Mouse (Mus musculus) forebrain, embryonic 12.5 days (tissue): ENCODE results near the gene Rtkn2. TPM values are rescaled to one million over a fixed set of nuclear protein-coding genes. Genes with fewer than 3 reads are reported as not detected.

Experiments
- ATAC-seq: fragments of 200-750 bp; cut with Nextera tagmentation; 2 replicates; pipeline ENCODE4 v1.8.0; 2017; ENCODE audit warnings: moderate TSS enrichment; ENCODE audit not compliant: low FRiP score
- H3K27ac ChIP-seq: fragments of 300-500 bp; sonication (generic); 2 replicates; pipeline ENCODE4 v1.5.1; 2016; ENCODE audit warnings: mild to moderate bottlenecking
- H3K27me3 ChIP-seq: fragments of 300-500 bp; sonication (generic); 2 replicates; pipeline ENCODE4 v1.6.1; 2016; ENCODE audit warnings: mild to moderate bottlenecking
- H3K36me3 ChIP-seq: fragments of 300-500 bp; sonication (generic); replicated peaks from 2 replicates; pipeline ENCODE4 v1.6.1; 2016; ENCODE audit warnings: mild to moderate bottlenecking
- H3K4me1 ChIP-seq: fragments of 300-500 bp; sonication (generic); 2 replicates; pipeline ENCODE4 v1.6.1; 2016
- H3K4me2 ChIP-seq: fragments of 300-500 bp; sonication (generic); 2 replicates; pipeline ENCODE4 v1.6.1; 2016; ENCODE audit warnings: mild to moderate bottlenecking, moderate library complexity
- H3K4me3 ChIP-seq: fragments of 300-500 bp; sonication (generic); replicated peaks from 2 replicates; pipeline ENCODE4 v1.5.1; 2016; ENCODE audit warnings: mild to moderate bottlenecking
- H3K9ac ChIP-seq: fragments of 300-500 bp; sonication (generic); 2 replicates; pipeline ENCODE4 v1.6.1; 2016; ENCODE audit warnings: mild to moderate bottlenecking
- H3K9me3 ChIP-seq: fragments of 300-500 bp; sonication (generic); 2 replicates; pipeline ENCODE4 v1.6.1; 2016
- WGBS: fragments of 180-500 bp; shearing (Covaris S2); methylation state at CpG from one replicate; pipeline ENCODE4 v1.1.7; 2016; 5-methylcytosine and 5-hydroxymethylcytosine counted together
- polyA plus RNA-seq: library from polyadenylated mRNA; unstranded; fragments of >200 nt; fragmentation: Nextera tagmentation; extraction: Ambion mirVana; gene quantifications from 2 replicates; pipeline ENCODE4 v1.2.1, GENCODE M21; 2016

Gene Rtkn2
- polyA plus RNA-seq, 1 experiment from 2014 or later = 29.4 TPM

DNA sequence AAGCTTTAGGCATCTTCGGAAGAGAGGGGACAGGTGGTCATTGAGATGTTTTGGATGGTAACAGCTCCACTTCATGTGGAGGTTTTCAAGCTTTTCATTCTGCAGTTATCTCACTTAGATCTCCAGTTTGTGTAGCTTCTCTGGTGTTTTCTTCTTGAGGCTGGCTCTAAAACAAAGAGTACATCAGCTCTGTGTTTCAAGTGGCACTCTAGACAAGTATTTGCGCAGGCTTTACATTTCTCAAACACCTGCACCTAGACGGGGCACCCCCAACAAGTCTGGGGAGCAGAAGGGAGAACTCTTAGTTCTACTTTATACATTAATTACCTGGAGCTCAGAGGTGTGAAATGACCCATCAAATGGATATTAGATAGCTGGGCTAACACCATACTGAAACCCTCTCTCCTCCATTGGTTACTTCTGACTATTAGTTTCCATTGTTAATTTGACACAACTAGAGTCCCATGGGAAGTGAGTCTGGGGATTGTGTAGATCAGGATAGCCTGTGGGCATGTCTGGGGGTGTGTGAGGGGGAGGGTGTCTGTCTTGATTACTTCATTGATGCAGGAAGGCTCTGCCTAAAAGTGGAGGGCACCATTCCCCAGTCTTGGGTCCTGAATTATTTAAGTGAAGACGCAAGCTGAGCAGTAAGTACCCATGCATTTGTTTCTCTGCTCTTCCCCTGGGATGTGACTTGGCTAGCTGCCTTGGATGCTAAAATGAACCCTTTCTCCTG lies 14.0 kb upstream of the Rtkn2 start:
- Histone ChIP-seq H3K9ac (no peak overlapping the region), H3K4me2 (no peak overlapping the region), H3K27ac (0 out of 2 replicates have a peak overlapping the region, but pooled peaks have one; percentile 2), H3K36me3 (no peaks in the 10 kb centered on the region), H3K9me3 (no peaks in the 10 kb centered on the region), H3K4me3 (no peak overlapping the region), H3K27me3 (no peaks in the 10 kb centered on the region), H3K4me1 (peaks cover 31% of the 10 kb centered on the region)
- ATAC-seq = no peak
- 82% methylated on average over 4 of the region's 4 CpGs for WGBS

- Histone ChIP-seq H3K4me1 (peaks cover 31% of the 10 kb centered on the region), H3K27ac (peak overlapping the region; percentile 2; the same call in 1 of the 2 replicates), H3K27me3 (no peaks in the 10 kb centered on the region), H3K9me3 (no peaks in the 10 kb centered on the region), H3K4me2 (no peak overlapping the region), H3K9ac (no peak overlapping the region), H3K36me3 (no peaks in the 10 kb centered on the region), H3K4me3 (no peak overlapping the region)
- 50% methylated on average over 6 of the region's 6 CpGs for WGBS
- no peak for ATAC-seq
Measured at GRCm38 (mm10) chr10:67966102-67966501, 13.3 kb upstream of the Rtkn2 start.

DNA sequence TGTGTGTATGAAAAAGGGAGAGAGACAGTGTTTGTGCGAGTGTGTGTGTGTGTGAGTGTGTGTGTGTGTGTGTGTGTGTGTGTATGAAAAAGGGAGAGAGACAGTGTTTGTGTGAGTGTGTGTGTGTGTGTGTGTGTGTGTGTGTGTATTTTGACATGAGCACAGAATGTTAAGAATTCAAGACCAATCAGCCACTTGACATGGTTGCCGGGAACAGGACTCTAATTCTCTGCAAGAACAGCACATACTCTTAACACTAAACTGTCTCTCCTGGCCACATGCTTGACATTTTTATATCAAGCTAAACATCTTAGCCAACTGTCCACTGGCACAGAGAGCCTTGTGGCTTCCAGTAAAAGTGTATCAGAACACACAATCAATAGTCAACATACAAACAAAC lies 12.4 kb upstream of the Rtkn2 start:
- no peaks in the 10 kb centered on the region for H3K9me3 ChIP-seq
- no peak overlapping the region for H3K4me3 ChIP-seq
- WGBS = 83% methylated on average over 2 of the region's 2 CpGs
- peaks cover 31% of the 10 kb centered on the region for H3K4me1 ChIP-seq
- no peak overlapping the region for H3K27ac ChIP-seq
- H3K27me3 ChIP-seq = no peaks in the 10 kb centered on the region
- H3K4me2 ChIP-seq = no peak overlapping the region
- no peak for ATAC-seq
- no peak overlapping the region for H3K9ac ChIP-seq
- H3K36me3 ChIP-seq = no peaks in the 10 kb centered on the region

DNA sequence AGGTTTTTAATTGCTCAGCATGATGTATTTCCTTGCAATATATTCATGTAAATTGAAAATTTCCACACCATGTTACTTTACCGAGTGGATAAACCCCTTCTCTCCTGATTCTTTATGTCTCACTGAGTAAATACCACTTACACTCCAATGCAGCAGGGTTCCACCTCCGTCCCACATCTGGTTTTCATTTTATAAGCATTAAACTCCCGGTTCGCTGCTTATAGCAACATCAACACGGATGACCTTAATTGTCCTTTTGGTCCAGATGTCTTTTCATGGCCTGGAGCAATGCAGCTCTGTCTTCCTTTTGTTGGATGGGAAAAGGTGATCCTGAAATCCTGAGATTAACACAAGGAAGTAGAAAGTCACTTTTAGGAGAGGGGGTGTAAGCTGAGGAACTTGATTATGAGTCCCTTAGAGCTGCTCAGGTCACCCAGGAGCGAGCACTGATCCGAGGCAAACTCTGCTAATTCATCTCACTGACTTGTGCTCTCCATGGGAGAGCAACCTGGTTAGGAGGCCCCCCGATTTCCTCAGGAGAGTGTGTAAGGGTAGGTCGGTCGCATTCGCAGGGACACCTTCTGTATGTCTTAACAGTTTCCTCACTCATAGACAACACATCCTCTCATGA lies 8.1 kb upstream of the Rtkn2 start:
- no peak overlapping the region for H3K9ac ChIP-seq
- H3K27me3 ChIP-seq = no peaks in the 10 kb centered on the region
- H3K4me3 ChIP-seq = no peak overlapping the region
- ATAC-seq = no peak
- no peak overlapping the region for H3K4me2 ChIP-seq
- 71% methylated on average over 11 of the region's 11 CpGs for whole genome bisulfite sequencing
- no peaks in the 10 kb centered on the region for H3K36me3 ChIP-seq
- 0 out of 2 replicates have a peak, but pooled peaks cover 1% of the 10 kb centered on the region for H3K4me1 ChIP-seq
- H3K9me3 ChIP-seq = no peaks in the 10 kb centered on the region
- no peak overlapping the region for H3K27ac ChIP-seq

- WGBS = 67% methylated on average over 4 of the region's 4 CpGs
Measured at GRCm38 (mm10) chr10:67977271-67977670, 2.1 kb upstream of the Rtkn2 start.

DNA sequence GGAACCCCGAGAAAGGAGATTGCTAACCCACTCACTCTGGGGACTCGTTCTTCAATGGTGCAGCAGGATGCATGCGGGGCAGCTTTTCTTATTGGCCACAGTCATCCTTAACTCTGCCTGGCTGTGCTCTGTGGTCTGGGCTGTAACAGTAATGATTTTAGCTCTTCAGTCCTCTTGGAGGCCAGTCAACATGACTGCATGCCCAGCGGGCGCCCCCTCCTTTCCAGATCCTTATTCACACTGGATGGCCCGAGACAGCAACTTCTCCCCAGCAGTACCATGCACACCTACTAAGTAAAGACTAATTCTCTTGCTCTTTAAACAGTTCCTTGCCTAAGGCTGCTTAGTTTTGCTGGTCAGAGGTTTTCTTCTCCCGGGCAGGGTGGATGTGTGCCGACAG lies 4.4 kb downstream of the Rtkn2 start:
- Histone ChIP-seq H3K36me3 (peaks cover 14% of the 10 kb centered on the region; the same call in 1 of the 2 replicates), H3K27me3 (no peaks in the 10 kb centered on the region), H3K4me1 (peaks cover 9% of the 10 kb centered on the region), H3K4me2 (no peak overlapping the region), H3K9ac (no peak overlapping the region), H3K9me3 (no peaks in the 10 kb centered on the region), H3K27ac (no peak overlapping the region), H3K4me3 (no peak overlapping the region)
- WGBS = 92% methylated on average over 8 of the region's 8 CpGs
- no peak for ATAC-seq

More at GRCm38 (mm10) chr10:67977271-67977670, 2.1 kb upstream of the Rtkn2 start:
- ATAC-seq = no peak
- H3K4me1 ChIP-seq = peaks cover 9% of the 10 kb centered on the region
- H3K9ac ChIP-seq = no peak overlapping the region
- H3K9me3 ChIP-seq = no peaks in the 10 kb centered on the region
- H3K4me2 ChIP-seq = no peak overlapping the region
- H3K4me3 ChIP-seq = no peak overlapping the region
- no peaks in the 10 kb centered on the region for H3K27me3 ChIP-seq
- H3K36me3 ChIP-seq = no peaks in the 10 kb centered on the region
- no peak overlapping the region for H3K27ac ChIP-seq

GRCm38 (mm10) chr10:67984271-67984943 lies 5.0 kb downstream of the Rtkn2 start:
- Histone ChIP-seq H3K4me3 (no peak overlapping the region), H3K27ac (no peak overlapping the region), H3K4me2 (no peak overlapping the region), H3K27me3 (no peaks in the 10 kb centered on the region), H3K4me1 (peaks cover 9% of the 10 kb centered on the region), H3K9ac (no peak overlapping the region), H3K36me3 (peaks cover 14% of the 10 kb centered on the region; the same call in 1 of the 2 replicates), H3K9me3 (no peaks in the 10 kb centered on the region)
- peak; percentile 69 for ATAC-seq
- 56% methylated on average over 13 of the region's 13 CpGs for WGBS

- Histone ChIP-seq H3K4me1 (peaks cover 9% of the 10 kb centered on the region), H3K9ac (no peak overlapping the region), H3K27ac (no peak overlapping the region), H3K9me3 (no peaks in the 10 kb centered on the region), H3K4me3 (no peak overlapping the region), H3K36me3 (peaks cover 20% of the 10 kb centered on the region; the same call in 1 of the 2 replicates), H3K27me3 (no peaks in the 10 kb centered on the region), H3K4me2 (no peak overlapping the region)
- 0 out of 2 replicates have a peak, but pooled peaks have one; percentile 41 for ATAC-seq
- 88% methylated on average over 17 of the region's 17 CpGs for WGBS
Measured at GRCm38 (mm10) chr10:67985100-67985499, 5.7 kb downstream of the Rtkn2 start.

DNA sequence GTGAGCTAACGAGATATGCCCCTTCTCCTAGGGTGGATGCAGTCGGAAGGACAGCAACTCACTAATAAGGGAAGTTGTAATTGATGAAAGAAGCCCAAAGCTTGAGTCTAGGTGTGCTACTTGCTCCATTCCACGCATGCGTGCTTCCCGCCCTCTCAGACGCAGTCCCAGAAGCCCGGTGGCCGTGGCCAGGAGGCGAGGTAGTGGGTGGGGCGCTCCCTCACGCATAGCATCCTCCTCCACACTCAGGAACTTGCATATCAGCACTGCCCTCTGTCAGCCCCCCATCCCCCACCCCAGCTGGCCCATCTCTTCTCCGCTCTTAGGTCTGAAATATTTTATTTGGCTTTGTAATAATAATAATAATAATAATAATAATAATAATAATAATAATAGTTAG lies 16.0 kb downstream of the Rtkn2 start:
- 73% methylated on average over 12 of the region's 12 CpGs for WGBS
- H3K4me3 ChIP-seq = no peak overlapping the region
- H3K4me2 ChIP-seq = no peak overlapping the region
- no peaks in the 10 kb centered on the region for H3K27me3 ChIP-seq
- no peak overlapping the region for H3K27ac ChIP-seq
- H3K4me1 ChIP-seq = no peaks in the 10 kb centered on the region
- H3K36me3 ChIP-seq = peaks cover 43% of the 10 kb centered on the region
- no peak for ATAC-seq
- H3K9ac ChIP-seq = no peak overlapping the region
- H3K9me3 ChIP-seq = no peaks in the 10 kb centered on the region

GRCm38 (mm10) chr10:67996171-67996570 lies 16.8 kb downstream of the Rtkn2 start:
- Histone ChIP-seq H3K4me3 (no peak overlapping the region), H3K9ac (no peak overlapping the region), H3K27me3 (no peaks in the 10 kb centered on the region), H3K27ac (no peak overlapping the region), H3K4me1 (no peaks in the 10 kb centered on the region), H3K4me2 (no peak overlapping the region), H3K36me3 (peaks cover 37% of the 10 kb centered on the region), H3K9me3 (no peaks in the 10 kb centered on the region)
- ATAC-seq = no peak
- WGBS = 0% methylated on average over 1 of the region's 1 CpGs

- WGBS = 35% methylated on average over 13 of the region's 13 CpGs
- H3K9ac ChIP-seq = no peak overlapping the region
- H3K4me1 ChIP-seq = no peaks in the 10 kb centered on the region
- no peaks in the 10 kb centered on the region for H3K27me3 ChIP-seq
- H3K36me3 ChIP-seq = peaks cover 33% of the 10 kb centered on the region
- no peaks in the 10 kb centered on the region for H3K9me3 ChIP-seq
- ATAC-seq = peak; percentile 61
- H3K4me3 ChIP-seq = no peak overlapping the region
- no peak overlapping the region for H3K27ac ChIP-seq
- H3K4me2 ChIP-seq = no peak overlapping the region
Measured at GRCm38 (mm10) chr10:67998116-67998635, 18.8 kb downstream of the Rtkn2 start.

DNA sequence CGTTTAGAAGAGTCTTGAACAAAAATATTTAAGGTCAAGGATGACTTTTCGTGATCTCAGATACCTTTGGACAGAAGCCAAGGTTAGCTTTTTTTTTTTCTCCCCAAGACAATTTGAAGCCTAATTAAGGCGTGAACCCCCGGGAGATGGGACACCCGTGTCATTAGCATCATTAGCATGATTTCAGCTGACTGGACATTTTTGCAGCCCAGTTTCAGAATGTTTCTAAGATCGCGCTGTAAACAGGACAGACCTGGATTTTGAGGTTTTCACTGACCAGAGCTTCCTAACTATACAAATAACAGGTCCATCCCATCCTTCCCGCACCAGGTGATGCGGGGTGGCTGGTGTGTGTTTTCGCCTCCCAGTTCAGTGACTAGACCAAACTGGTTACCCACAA lies 19.8 kb downstream of the Rtkn2 start:
- Histone ChIP-seq H3K27ac (no peak overlapping the region), H3K9me3 (no peaks in the 10 kb centered on the region), H3K36me3 (peaks cover 30% of the 10 kb centered on the region), H3K4me3 (no peak overlapping the region), H3K9ac (no peak overlapping the region), H3K4me2 (no peak overlapping the region), H3K4me1 (no peaks in the 10 kb centered on the region), H3K27me3 (no peaks in the 10 kb centered on the region)
- 88% methylated on average over 10 of the region's 10 CpGs for WGBS
- ATAC-seq = no peak
